Mouse (Mus musculus): ENCODE results near the gene Mrpl12.
A peak's percentile ranks its signal among the peaks of the same experiment; 100 is the strongest.

Mrpl12 gene

DNA sequence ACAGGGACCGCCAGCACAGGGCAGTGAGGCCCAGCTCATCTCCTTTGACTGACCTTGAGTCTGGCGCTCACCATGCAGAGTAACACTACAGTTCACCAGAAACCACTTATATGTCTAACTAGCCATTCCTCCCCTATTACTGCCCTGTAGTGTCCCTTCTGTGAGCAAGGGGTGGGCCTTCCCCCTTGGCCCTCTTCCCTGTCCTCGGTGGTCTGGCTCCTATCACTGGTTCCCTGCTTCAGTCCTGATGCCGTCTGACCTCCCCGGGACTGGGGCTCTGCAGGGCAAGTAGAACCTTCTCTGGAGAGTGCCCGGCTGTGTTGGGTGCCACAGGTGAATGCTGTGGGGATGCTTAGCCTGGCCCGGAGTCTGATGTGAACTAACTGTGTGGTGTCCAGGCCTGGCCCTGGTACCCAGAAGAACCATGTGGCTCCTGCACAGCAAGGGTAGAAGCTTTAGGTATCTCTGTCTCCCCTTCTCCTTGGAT is 922 bp upstream of the Mrpl12 start:
- DNase-seq = no peak

DNA sequence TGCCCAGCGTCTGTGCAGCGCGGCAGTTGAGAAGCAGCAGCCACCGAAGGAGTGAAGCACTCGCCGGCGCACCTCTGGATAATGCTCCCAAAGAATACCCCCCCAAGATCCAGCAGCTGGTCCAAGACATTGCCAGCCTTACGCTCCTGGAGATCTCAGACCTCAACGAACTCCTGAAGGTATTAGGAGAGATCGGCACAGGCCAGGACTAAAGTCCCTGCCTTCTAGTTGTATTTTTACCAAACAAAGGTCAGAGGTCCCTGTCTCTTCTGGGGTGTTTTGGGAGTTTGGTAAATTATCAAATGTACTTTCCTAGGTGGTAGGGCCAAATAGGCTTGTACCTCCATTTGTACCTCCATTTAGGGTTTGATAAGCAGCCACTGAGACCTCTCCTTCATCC is 838 bp downstream of the Mrpl12 start:
- DNase-seq = no peak

DNA sequence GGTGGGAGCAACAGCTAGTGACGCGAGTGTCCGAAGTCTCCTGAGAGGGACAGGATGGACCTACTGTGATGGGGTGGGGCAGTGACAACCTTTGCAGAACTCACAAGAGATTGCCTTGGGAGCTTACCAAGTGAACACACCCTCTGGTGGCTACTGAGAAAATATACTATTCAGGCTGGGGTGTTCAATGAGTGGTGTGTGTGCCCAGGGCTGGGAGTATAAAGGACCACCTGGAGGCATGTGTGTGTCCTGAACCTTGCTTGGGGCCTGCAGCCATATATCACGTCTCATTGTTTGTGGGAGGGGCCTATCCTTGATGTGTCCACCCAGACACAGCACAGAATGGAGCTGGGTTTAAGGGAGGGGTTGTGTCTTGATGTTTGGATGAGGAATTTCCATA is 4.1 kb downstream of the Mrpl12 start:
- no peak for DNase-seq

DNA sequence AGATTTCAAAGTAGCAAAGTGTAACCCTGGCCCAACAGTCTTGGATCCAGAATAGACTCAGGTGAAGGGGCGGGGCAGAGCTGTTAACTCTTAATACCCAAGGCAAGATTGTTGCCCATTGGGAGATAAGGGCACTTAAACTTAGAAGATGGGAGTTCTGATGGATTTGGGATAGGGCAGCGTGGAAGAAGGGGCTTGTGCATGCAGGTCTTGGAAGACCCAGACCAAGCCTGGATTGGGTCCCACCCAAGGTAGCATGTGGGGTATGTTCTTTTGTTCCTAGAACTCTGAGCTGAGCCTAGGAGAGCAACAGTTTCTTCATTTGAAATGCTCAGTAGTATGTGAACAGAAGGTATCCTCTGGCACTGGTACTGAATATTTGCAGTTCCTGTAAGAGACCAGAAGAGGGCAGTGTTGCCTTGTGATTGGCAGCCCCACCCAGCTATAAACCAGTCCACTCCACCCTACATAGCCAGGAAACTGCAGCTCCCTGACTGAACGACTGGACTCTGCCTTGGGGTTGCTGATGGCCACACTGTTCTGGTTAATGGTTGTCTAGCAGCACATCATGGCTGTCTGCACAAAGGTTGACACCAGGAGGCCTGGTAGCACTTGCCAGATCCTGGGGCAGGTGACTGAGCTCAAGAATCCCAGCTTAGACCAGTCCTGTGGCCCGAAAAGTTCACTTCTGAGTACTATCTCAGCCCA is 4.8 kb downstream of the Mrpl12 start:
- peak; percentile 71 for DNase-seq

DNA sequence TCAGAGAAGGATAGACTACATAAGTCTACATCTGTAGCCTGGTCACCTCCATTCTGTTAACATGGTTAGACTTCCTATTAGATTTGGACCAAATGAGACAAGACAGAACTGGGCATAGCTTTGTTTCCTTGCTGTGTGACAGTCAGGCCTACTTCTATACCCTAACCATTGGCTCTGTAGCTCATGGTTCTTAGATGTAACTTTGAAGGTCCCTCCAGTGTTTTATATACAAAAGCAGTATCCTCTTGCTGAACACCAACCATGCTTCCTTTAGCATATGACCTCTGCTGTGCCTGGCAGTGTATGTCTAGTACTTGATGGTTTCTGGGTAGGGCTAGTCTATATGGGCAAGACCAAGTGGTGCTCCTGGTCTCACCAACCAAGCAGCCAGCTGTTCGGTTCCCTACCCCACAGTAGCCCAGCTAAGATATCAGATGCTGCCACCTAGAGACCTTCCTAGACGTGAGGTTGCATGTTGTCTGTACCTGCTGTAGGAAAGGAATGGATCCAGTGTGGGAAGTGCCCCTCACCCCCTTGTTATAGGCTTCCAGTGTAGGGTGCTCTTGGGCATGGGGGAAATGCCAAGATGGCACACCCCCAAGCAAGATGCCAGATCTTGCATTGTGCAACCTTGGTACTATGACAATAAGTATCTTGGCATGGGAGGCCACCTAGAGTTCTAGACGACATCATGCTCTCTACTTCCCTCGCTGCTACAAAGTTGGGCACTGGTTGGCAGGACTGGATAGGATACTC is 6.1 kb downstream of the Mrpl12 start:
- no peak for DNase-seq

DNA sequence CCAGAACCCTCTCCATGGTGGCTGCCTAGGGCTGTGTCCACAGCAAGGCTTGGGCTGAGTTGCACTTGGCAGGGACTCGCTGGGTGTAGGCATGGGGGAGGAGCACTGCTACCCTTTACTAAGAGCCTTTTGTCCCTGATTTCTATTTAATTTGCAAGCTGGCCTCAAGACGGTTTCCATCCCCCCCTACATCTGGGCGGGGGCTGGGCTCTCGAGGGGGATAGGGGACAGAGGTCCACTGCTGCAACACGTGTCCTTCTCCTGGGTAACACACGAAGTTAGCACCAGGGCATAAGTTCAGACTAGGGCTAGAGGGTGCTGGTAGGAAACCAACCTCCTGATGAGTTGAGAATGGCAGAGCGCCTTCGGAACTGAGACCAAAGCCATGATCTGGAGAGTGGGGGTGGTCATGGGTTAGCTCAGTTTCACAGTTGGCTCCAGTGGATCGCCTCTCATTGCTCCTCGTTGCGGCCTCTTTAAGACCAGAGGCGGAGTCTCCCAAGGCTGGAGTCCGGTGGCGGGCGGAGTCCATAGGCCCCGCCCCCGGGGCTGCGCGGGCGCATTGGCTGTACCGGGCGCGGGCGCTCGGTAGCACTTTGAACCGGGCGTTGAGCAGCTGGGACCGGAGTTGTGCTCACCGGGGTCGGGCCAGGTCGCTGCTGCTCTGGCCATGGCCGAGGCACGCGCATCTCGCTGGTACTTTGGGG is 7.1 kb downstream of the Mrpl12 start, which contains the start of gene Slc25a10:
Gene Slc25a10 (plus strand): TSS at position 524 of the 707 bp plus-strand sequence.
- DNase-seq = peak; percentile 92

DNA sequence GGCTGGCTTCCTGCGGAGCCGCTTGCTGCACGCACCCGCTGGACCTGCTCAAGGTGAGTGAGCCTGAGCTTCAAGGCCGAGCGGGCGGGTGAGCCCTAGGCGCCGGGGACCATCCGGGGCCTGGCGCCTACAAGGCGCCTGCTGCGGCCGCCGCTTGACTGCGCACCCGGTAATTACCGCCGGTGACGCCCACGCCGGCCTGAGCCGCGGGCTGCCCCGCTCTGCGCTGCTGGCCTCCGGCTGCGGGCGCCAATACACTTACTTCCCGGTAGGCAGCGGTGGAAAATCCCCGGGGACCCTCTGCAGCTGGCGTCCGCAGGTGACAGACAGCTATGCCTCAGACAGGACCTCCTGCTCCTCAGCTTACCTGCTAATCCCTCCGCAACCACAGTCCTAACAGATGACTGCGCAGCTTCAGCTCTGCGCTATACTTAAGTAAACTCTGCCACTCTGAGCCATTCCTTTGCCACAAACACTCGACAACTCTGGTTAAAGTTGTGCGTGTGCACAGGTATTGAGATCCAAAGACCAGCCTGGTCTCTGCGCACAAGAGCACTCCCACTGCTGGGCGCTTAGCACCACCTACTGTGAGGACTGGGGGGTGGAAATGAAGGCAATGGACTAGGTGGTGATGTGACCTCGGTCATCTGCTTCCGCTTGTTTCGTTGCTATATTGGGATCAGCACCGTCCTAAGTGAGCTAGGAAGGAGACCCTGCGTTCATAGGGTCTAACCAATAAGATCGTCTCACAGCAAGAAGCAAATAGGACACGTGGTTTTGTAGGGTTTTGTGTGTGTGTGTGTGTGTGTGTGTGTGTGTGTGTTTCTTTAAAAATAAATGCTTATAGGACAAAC is 7.8 kb downstream of the Mrpl12 start:
- peak; percentile 23 for DNase-seq

DNA sequence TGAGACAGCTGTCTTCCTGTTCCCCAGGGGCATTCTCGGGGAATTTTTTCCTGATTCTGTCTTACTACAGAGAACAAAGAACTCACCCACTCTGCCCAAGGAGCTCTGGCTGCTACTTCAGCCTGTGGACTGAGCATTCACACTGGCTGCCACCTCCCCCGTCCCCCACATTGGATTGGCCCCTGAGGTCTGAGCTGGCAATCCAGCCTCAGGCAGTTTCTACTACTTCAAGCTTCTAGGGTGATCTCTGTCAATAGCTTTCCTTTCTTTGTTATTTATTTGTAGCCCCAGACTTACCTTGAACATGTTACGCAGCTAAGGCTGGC is 8.4 kb downstream of the Mrpl12 start:
- DNase-seq = no peak

DNA sequence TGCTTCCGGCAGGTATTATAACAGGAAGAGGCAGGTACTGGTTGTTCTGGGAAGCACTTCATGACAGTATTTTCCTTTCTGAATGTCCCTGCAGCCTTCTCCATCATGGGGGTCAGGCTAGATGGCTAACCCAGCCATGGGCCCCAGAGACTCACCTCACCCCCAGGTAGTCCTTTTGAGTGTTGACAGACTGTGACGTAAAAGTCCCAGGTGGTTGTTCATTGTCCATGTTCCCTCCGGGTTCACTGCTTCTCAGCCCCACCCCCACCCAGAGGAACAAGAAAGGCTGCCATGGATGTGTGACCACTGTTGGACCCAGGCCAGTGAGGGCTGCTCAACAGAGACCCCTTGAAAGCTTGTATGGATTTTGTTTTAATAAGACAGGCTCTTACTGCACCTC is 8.9 kb downstream of the Mrpl12 start:
- no peak for DNase-seq

DNA sequence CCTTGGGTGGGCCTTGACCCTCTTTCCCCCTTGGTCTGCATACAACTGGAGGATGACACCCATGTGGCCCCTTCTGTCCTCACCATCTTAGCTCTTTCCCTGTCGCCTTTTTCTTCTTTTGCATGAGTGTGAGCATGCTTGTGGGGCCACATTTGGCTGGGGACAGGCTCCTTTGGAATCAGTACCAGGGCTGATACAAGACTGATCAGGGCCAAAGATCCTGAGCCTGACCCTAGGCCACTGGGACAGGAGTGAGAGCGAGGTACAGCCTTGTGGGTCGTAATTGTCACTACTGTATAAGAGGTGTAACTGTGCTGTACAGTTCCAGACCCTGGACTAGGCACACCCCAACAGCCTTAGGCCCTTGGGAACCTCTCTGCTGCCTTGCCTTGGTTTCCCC is 9.5 kb downstream of the Mrpl12 start:
- no peak for DNase-seq

DNA sequence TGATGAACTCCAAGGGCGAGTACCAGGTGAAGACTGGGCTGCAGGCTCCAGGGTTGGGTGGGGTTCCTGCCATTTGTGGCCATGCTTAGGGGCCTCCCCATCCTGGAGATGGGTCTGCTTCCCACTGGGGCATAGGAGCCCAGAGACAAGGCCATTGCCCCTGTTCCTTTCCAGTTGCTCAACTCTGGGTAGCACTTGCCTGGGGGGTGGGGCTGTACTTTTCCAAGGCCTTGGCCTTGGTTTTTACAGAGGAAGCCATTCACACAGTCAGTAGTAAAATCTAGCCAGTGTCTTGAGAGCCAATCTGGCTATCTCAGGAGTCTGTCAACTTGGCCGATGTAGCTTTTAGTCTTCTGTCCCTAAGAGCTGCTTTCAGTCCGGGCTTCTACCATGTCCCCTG is 13.0 kb downstream of the Mrpl12 start:
- DNase-seq = no peak

DNA sequence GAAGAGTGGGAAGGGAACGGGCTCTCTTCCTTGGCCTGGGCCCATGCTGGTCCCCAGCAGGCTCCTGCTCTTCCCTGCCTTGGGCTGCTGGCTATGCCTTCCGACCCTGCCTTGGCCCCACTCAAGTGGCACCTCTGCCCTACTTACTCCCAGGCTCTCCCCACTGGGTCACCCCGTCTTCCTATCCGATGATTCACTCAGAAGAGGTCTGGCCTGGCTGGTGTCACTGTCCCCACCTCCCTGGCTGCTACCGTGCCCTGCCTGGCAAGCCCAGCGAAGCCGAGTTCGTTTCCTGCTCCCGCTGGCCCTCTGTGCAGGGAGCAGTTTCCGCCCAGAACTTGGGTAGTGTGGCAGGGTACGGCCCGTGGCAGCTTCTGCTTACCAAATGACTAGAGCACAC is 13.8 kb downstream of the Mrpl12 start:
- no peak for DNase-seq

DNA sequence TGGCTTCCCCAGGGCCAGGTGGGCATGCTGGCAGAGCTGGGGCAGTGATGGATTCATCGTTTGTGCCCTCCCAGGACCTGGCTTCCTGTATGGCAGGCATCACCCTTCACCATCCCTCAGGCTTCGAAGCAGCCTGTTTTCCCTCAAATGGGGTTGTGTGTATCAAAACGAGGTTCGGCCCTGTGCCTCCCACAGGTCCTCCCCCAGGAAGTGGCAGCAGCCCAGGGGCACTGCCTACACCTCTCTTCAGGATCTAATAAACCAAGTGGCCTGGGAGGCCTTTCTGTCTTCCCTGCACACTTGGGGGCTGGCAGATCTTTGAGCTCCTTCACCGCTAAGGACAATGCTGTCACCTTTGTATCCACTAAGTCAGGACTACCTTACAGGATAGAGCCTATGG is 14.5 kb downstream of the Mrpl12 start:
- no peak for DNase-seq

DNA sequence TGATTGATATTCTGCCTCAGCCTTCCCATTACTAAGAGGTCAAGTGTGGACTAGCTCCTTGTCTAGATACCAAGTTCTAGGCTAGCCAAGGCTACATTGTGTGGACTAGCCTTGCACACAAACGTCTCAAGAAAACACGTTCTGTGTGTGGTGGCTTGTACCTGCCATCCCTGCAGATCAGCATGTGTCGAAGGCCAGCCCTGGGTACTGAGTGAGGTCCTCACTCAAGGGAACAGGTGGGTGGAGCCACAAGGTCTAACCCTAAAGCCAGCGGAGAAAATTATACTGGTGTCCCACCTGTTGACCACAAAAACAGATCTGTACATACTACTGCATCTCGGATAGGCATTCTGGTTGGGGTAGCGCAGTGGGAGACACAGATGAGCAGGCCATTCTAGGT is 15.5 kb downstream of the Mrpl12 start:
- no peak for DNase-seq

DNA sequence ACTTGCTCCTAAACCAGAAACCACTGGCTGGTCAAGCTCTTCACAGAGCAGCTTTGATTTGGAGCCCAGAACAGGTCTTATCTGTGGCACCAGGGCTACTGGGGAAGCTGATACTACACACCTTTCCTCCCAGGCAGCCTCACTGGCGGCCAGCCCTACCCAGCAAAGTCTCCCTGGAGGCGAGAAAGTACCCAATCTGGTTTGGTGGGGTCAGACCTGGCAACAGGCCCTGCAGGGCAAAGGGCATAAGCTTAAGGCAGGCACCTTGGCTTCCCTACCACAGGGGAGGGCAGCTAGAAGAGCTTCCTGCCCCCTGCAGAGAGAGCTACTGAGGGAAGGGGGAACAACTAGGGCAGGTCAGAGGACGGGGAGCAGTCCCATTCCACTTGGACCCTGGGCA is 15.9 kb downstream of the Mrpl12 start:
- DNase-seq = no peak

DNA sequence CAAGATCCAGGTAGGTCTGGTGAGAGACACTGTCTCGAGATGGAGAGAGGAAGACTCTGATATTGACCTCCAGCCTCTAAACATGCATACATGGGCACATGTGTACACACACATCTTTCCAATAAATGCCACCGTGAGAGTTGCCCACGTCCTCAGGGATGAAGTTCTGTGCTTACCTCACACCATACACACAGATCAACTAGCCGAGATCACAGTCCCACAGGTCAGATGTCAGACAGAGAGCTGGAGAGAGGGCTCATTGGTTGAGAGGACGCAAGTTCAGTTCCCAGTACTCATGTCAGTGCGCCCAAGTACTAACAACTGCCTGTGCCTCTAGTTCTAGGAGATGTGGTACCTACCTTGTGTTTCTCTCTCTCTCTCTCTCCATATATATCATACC is 16.6 kb downstream of the Mrpl12 start:
- no peak for DNase-seq

DNA sequence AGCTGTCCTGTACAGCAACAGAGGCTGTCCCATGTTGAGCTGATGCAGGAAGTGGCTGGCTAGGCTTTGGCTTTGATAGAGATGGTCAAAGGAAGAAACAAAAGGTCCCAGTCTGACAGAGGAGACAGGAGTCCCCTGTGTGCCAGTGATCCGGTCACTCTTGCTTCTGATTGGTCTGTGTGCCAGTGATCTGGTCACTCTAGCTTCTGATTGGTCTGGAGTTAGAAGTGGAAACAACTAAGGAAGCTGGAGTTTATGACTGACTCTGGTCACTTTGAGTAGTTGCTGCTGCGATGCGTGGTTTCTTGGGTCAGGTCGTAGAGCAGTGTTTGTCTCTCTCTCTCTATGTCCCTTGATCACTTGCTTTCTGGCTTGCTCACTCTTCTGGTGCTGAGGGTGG is 17.3 kb downstream of the Mrpl12 start:
- no peak for DNase-seq

DNA sequence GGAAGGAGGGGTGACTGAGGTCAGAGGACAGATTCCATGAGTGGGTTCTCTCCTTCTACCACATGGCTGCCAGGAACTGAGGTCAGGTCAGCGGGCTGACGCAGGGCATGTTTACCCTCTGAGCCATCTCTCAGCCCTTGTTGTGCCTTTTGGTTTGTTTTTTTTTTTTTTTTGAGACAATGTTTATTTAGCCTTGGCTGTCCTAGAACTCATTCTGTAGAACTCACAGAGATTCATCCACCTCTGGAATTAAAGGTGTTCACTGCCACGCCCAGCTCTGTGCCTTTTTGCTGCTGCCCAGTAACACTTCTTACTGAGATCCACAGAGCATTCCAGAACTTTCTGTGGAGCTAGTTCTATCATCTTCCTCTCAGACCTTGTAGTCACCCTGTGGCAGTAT is 21.2 kb downstream of the Mrpl12 start:
- DNase-seq = no peak

DNA sequence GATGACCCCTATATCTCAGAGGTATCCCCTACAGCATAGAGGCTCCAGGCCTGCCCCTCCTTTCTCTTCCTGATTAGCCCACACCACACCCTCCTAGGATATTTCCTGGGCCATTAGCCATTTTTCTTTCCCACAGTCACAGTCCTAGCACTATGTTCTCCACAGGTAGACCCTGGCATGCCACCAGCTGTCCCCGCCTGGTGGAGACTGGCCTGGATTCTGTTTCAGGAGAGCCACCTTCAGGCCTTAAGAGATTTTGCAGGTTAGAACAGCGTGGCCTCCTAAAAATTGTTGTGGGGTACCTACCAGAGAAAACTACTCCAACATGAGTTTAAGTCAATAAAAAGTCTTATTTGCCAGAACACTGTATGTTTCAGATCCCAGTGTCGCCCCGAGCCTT is 22.5 kb downstream of the Mrpl12 start:
- DNase-seq = no peak

DNA sequence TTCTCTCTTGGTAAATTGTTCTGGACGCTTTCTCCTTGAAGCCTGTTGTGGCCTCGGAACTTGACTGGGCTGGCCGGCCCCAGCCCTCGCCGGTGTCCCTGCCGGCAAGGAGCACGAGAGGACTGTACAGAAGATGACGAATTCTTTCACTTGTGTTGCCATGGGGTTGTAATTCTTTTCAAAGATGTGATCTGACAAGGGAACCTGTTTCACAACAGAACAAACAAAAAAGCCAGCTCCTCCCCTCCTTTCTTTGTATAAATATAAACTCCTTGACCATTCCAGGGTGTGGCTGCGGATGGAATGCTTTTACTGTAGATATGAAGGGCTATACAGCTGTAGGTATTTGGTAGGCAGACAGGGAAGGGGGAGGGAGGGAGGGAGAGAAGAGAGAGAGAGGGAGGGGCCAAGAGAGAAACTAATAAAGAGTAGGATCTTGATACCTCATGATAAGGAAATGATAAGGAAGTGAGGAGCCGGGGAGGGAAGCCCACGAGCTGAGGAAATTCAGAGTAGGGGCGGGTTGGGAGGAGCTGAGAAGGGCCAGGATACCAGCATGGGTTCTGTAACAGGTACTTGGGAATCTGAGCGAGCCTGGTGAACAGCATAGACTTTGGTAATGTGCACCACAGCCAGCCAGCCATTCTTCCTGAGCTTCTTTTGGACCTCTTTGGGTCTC is 23.3 kb downstream of the Mrpl12 start:
- DNase-seq = no peak

DNA sequence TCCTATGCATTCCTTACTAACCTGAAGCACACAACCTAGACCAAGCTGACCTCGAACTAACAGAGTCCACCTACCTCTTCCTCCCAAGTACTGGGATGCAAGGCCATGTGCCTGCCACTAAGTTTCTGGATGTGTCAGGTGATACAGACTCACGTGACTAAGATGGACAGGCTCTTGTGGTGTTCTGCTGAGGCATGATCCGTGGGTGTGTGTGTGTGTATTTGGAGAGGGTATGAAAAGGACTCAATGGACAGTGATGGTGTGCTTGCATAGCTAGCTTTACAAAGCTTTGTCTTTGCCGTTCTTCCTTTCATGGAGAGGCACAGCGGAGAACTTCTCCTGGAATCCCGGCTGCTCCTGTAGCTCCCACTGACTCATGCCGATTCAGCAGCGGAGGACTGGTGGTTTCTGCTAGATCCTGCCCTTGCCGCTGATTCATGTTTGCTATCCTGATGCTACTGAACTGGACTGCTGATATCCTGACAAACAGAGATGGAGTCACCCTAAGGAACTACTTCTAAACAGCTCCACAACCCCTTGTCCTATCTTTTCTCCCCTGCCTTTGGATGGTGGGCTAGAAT is 24.0 kb downstream of the Mrpl12 start:
- no peak for DNase-seq

DNA sequence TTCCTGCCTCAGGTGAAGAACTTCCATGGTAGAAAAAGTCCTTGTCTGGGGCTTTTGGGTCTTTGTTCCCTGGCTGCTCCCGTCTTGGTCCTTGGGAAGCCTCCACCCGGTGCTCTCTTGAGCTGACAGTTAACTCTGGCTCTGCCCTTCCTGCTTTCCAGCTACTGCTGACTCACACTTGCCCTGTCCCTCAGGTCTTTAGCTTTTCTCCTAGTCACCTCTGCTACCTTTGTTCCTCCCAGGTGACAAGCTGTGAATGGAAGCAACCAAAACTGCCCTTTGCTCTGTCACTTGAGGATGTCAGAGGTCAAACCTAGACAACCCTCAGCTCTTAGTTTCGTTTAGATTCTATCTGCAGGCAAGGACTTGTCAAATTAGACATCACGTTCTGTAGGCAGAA is 25.5 kb downstream of the Mrpl12 start:
- DNase-seq = no peak
